Mouse (Mus musculus) liver, adult 2 months (tissue): Measurements from ENCODE around the gene Hipk2.
A peak's percentile ranks its signal among the peaks of the same experiment; 100 is the strongest.

Experiments
- CTCF ChIP-seq: fragments of 200-500 bp; IDR thresholded peaks from 2 replicates; pipeline ENCODE4 v1.5.1; 2011; ENCODE audit warnings: low read depth, low read length, control low read depth
- POLR2A ChIP-seq: fragments of 200-500 bp; IDR thresholded peaks from 2 replicates; pipeline ENCODE4 v1.6.1; 2011; ENCODE audit warnings: low read length, control low read depth; ENCODE audit not compliant: insufficient read depth; ENCODE audit errors: extremely low read depth

DNA sequence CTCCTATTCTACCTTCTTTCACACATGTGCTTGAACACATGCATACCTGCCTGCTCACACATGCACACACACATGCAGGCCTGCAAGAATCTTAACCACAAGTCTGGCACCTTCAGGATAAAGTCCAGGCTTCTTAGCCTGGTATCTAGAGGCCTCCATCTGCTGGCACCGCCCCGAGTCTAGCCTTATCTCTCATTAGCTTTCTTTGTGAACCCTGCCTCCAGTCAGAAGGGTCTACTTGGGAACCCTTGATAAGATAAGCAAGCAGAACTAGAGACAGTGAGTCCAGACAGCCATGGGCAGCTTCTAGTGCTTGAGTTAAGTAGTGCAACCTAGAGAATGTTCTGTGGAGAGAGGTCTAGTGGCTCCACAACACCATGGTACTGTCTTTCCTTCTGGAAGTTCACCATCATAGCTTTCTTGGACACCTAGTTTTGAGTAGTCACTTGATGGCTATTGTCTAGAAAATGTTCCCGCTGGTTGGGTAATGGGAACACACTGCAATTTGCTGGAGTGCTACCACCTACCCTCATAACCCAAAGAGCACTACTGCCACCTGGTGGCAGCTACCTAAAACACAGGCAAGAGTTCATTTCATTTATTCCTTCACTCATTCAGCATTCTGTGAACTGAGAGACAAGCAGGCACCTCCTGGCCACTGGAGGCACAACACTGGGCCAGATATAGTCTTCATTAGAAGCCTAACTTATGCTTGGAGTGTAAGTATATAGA lies 35.0 kb upstream of the Hipk2 start:
- TF ChIP-seq CTCF (peak; percentile 37; the same call in 1 of the 2 replicates), POLR2A (no peak)
